Mouse (Mus musculus) T-helper 2 cell (primary cell): ENCODE results near the gene Rasa3.

Experiments
- in situ Hi-C: fragments of 300-600 bp; cut with MboI, MseI; formaldehyde crosslinking; loops from one replicate; pipeline ENCODE4 v1.15.1; 2025; ENCODE audit warnings: high pct_unique_total_duplicates

The Rasa3 gene

DNA sequence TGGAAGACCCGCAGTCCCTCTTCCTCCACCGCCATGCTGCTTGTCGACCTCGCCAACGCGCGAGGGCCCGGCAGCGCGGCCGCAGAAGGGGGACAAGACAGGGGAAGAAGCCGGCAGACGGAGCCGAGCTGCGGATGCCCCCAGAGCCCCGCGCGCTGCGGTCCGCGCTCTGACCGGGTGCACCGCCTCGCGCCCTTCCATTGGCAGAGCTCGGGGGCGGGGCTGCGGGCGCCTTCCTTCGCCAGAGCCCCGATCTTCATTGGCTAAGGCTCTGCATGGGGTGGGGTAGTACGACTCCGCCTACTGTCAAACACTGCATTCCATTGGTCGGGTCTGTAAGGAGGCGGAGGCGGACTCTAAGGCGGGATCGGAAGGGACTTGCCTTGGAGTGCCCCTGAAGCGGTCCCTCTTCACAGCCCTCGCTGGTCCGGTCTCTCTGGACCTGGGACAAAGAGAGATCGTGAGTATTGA is at the start of gene Rasa3:
TSS of gene Rasa3 (minus strand) at position 191 of the 471 bp plus-strand sequence.
- in situ Hi-C loops, result loop anchor here (5.0 to 10.0 kb wide), 3 partner anchors 75 to 1297 kb away; partner anchors contain the start of gene Grtp1

DNA sequence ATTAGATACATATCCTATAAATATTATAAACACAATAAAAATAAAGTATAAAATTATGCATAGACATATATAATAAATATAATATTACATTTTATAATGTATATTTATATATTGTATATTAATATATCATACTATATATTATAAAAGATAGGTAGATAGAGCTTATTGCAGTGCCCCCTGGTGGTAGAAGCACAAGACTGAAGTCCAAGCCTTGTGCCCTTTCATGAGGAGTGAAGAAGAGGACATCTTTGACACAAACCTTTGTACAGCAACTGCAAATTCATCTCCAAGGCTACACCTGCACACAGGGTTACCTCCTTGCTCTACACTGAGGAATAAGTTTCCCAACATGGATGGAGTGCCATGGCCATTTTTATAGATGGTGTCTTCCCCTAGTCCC is 48.3 kb upstream of the Rasa3 start:
- in situ Hi-C loops, result no loop called here

DNA sequence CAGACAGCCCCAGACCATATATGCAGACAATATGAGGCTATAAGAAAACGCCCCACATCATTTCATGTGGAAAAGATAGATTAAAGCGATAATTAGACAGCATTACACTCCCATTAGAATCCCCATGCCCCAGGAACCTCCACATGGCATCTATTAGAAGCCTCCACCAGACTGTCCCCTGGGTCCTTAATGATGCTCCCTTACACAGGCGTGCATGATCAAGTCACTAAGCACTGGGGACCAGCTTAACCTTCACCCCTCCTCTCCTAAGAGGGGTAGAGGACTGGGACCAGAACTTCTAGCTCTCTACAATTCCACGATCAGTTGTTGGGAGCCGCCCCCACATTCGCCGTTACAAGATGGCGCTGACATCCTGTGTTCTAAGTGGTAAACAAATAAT is 41.6 kb upstream of the Rasa3 start:
- in situ Hi-C loops, result no loop called here

DNA sequence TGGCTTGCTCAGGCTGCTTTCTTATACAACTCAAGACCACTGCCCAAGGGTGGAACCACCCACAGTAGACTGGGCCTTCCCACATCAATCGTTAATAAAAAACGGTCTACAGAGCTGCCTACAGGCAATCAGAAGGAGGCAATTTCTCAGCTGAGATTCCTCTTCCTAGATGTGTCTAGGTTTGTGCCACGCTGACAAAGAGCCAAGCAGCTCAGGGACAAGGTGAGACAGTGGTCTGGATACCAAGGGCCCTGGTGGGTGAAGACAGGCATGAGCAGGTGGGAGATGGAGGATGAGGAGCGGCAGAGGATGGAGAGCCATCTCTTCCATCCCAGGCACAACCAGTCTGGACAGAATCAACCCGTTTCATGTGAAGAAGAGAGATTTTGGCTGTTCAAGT is 31.1 kb upstream of the Rasa3 start:
- in situ Hi-C loops, result no loop called here

DNA sequence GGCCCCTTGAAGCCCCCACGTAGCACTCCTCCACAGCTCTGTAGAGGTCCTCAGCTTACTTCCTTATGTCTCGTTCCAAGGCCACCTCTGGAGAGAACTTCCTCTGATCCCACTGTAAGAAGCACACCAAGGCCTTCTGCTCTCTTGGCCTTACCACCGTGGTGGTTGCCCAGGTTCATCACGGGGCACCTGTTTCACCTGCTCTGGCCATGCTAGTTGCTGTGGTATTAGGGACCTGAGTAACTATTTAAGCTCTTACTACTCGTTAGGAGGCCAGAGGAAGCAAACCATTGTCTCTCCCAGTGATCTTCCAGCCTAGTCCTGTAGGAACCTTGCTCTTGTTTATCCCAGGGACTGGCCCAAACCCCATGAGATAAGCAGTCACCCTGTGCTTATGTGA is 29.5 kb upstream of the Rasa3 start:
- in situ Hi-C loops, result no loop called here

DNA sequence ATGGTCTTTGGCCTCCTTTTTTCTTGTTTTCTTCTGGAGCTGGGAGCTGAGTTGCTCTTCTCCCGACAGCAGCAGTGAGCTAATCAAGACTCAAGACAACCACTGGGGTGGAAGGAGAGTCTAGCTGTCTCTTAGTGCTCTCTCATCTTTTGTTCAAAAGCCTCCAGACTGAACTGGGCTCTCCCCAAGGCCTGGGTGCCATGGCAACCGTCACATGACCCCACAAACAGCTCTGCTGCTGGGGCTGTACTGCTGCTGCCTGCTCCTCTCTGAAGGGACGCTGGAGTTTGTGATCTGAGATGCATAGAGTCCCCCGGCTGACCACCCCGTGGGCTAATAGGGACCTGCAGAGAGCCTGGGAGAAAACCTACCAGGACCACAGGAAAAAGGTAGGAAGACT is 28.3 kb upstream of the Rasa3 start, which contains the start of gene Cfap97d2:
TSS of gene Cfap97d2 (plus strand) at position 222 of the 400 bp plus-strand sequence.
- in situ Hi-C loops, result no loop called here

DNA sequence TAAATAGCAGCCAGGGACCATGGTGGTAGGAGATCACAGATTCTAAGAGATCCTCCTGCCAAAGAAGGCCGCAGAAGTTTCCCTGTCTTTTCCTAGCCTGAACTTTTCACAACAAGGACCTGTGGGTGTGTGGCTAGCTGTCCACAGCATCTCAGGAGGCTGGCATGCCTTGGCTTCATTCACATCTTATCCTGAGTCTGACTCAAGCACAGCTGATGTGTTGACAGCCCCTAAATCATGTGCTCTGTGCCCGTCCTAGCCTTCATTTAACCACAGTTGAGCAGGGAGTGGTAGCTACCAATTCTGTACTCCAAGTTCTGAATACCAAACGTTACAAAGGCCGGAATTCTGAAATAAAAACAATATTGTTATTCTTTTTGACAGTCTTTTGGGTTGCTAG is 26.9 kb upstream of the Rasa3 start:
- in situ Hi-C loops, result no loop called here

DNA sequence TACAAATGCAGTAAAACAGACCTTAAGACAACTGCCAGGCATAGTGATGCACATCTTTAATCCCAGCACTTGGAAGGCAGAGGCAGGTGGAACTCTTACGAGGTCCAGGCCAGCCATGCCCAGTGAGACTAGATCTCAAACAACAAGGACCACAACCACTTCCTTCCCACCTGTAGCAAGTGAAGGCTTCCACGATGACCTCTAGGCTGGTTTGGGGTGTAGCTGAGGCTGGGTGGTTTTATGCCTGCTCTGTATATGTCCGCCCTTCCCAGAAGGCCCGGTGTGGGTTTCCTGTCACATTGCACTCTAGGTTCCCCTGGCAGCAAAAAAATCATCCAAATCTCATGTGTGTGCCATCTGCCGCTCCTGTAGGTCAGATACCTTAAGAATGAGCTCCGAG is 26.4 kb upstream of the Rasa3 start:
- in situ Hi-C loops, result no loop called here

DNA sequence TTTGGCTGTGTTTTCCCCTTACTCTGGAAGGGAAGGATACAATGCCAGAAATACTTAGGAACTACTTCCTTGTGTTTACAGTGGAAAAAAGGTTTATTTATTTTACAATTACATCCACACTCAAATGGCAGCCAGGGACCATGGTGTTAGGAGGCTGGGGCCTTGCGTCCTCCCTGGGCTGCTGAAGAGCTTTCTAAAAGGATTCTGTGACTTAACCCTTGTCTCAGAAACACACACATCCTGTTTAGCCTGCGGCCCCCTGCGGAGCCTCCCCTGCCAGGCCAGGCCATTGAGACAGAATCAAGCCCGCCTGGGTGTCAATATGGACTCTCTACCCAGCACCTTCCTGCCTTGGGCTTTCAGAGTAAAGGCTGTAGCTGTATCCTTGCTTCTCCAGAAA is 25.4 kb upstream of the Rasa3 start:
- in situ Hi-C loops, result no loop called here

DNA sequence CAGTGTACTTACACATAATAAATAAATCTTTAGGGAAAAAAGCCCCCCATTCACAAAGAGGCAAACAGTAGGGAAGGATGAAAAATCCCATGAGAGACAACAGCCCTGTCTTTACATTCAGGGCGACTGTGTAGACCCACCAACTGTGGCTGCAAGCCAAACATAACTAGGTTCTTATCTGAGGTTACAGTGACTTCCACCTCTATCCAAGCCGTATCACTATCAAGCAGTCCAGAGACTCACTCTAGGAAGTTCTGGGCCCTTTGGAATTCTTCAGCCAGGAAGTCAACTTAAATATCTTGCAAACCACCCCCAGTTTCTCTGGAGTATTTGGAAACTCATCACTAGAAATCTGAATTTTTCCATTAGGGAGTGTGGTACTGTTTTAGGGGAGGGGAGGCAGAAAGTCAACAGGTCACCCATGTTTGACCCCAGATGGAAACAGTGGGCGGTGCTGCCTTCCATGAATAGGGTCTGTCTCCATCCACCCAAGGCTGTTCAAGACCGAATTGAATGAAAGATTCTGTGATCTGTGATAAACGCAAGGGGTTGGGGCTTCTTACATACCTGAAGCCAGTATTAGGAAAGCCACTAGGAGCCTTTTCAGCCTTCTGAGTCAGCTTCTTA is 22.0 kb upstream of the Rasa3 start:
- in situ Hi-C loops, result no loop called here

DNA sequence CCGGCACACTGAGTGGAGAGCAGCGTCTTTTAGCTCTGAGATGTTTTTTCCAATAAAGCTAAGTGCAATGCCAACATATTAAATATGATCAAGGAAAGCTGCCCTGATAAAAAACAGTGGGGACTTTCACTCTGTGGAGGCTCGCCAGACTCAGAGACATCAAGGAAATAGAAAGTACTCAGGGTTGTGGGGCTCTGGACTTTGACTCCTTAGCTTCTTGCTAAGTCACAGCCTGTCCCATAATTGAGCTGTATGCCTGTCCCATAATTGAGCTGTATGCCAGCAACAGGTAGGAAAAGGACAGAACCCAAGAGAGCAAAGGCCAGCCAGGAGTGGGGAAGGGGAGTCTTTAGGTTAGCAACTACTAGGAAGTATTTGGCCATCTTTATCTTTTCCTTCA is 20.9 kb upstream of the Rasa3 start:
- in situ Hi-C loops, result no loop called here

DNA sequence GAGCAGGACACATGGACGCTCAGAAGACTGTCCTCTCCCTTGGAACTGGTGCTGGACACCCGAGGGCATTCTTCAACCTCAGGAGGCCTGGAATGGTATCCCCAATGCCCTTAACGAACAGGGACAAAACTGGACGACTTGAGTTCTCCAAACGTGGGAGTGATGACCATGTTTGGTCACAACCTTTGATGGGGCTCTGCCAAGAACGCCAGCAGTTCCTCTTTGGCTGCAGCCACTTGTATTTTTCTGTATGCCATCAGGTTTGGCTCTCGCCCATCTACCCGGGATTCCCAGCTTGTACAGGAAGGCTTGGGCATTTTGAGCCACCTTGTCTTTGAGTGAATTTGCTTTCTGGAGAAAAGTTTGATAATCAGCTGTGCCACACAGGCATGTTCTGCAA is 20.3 kb upstream of the Rasa3 start:
- in situ Hi-C loops, result no loop called here

DNA sequence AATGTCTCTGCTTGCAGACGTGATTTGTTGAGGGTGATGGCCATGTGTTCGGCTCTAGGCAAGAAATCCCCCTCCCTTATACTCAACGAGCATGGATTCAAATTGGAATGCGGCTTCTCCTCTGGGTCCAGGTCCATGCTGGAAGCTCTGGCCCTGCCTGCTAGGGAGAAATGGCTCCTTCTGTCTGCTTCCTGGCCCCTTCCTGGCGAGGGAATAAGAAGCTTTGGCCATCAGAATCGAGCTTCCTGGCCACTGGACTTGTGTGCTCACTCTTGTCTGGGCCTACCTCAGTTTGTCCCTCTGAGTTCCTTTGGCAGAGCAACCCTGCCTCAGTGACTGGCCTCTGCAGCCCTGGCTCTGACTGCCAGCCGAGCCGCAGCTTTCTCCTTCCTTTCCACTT is 19.8 kb upstream of the Rasa3 start:
- in situ Hi-C loops, result no loop called here

DNA sequence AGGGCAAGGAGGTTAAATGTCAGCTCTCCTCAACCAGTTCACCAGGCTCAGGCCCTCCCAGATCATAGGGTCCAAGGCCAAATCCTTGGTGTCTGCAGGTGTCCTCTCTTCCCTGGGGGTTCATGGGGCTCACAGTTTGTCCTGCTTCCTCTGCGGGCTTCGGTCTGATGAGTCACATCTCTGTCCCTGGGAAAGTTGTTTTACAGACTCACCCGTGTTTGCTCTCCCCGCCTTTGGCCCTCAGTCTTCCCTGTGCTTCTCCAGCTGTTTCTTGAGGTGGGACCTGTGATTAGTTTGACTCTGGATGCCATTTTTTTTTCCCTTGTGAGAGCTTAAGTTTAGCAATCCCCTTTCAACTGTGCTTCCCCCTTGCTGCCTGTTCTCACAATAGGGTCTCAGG is 18.8 kb upstream of the Rasa3 start:
- in situ Hi-C loops, result no loop called here

DNA sequence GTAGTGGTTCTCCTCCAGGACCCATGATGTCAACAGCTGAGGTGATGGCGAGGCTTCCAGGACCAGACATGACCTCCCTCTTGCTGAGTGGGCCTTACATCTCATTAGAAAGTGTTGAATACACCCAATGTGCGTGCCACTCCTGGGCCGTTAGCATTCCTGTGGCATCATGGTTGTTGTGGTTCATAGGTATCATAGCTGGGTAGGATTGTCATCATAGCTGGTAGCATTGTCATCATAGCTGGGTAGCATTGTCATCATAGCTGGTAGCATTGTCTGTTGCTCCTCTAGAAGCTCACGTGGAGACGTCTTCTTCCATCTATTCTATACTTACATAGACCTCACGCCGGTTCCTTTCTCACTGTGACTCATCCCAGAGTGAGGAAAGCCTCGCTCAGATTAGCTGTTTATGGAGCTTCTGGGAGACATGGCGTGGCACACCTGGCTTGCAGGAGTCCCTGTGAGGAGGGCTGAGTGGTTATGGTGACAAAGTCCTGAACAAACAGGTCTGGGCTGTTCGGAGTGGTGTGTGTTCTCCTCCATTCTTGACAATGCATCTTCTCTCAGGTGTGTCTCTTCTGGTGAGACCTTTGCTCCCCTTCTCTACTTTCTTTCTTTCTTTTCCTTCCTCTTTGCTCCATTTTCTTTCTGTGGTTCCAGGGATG is 17.9 kb upstream of the Rasa3 start:
- in situ Hi-C loops, result no loop called here

DNA sequence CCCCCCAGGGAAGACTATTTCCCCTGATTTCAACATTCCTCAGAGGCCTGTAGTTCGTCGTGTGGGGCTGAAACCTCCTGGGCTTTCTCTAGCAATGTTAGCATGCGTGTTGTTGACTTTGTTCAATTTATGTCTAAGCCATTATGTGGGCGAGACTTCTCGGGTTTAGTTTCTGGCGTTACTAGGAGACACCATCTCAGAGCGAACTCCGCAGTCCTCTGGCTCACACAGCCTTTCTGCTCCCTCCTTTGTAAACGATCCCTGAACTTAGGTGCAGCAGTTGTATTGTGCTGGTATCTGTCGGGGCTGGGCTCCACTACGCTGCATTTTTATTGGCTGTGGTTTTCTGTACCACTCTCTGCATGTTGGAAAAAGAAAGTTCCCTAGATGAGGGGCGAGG is 17.3 kb upstream of the Rasa3 start:
- in situ Hi-C loops, result loop anchor here (5.0 kb wide), 1 partner anchor 53 kb away; no protein-coding TSS in a partner anchor

DNA sequence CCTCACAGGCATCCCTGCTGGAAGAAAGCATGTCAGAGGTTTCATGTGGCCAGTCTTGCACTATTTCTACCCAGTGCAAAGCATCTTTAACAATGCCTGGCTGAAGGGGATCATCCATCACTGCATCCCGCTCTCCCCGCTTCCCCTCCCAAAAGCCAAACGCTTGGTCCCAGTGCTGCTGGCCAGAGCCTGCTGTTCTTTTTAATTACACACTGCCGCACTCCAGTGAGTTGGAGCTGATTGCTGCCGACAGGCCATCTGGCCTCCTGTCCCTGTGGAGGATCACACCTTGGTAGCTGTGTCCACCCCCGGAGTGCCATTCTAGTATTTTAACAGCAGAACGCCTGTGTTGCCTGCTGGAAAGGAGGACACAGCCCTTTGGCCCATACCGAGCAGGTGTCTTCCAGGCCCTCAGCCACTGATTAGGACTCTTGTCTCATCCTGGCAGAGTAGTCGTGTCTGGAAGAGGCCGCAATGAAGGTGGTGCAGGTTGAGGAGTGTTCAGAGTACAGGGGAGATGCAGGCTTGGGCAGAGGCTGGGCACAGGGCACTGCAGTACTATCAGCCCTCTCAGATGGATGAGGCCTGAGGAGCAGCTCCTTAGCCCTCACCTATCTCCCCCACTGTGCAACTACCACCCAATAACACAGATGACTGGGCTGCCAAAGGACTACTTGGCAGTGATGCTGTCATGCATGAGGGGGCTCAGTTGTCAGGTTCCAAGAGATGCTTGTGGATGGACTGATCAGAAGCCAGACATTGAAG is 15.1 kb upstream of the Rasa3 start:
- in situ Hi-C loops, result loop anchor here (5.0 kb wide), 1 partner anchor 55 kb away; no protein-coding TSS in a partner anchor

DNA sequence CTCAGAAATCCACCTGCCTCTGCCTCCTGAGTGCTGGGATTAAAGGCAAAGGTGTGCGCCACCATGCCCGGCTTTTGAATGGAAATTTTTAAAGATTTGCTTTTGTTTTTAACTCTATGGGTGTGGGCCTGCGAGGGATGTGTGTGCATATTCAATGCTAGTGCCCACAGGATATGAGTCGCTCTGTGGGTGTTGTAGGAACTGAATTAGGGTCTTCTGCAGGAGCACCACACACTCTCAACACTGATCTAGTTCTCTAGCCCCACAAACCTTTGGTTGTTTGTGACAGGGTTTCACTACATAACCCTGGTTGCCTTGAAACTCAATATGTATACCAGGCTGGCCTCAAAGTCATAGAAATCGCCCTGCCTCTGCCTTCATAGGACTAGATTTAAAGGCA is 11.9 kb upstream of the Rasa3 start:
- in situ Hi-C loops, result no loop called here

DNA sequence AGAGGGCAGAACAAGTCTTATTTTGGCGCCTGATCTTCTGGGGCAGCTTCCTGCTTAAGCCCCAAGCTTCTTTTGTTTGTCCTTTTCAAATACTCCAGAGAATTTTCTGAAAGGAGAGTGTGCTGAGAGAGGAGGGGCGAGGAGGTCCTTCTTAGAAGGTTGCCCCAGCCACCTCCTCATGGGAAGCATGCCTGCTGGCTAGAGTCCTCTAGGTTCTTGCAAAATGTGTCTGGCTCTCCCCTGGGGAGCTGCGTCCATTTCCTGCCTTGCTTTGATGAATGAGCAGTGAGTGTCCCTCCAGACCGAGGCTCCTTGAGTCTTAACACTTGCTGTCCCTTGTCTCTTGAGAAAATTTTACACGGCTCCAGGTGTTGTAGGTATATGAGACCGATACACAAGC is 11.1 kb upstream of the Rasa3 start:
- in situ Hi-C loops, result no loop called here

DNA sequence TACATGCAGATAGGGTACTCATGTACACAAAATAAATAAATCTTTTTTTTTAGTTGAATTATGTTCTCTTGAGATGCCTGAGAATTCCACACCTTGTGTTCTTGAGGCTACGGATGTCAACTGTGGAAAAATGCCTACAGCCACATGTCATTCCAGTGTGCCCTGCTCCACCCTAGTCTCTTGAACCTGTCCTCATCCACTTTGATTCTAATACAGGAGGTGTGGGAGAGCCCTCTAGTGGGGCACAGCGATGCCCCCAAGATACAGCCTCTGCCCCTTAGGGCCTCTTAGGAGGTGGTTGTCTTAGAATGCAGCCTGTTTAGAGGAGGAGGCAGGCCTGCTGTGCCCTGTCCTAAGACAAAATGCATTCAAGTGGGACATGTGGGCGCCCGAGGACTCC is 10.5 kb upstream of the Rasa3 start:
- in situ Hi-C loops, result no loop called here

DNA sequence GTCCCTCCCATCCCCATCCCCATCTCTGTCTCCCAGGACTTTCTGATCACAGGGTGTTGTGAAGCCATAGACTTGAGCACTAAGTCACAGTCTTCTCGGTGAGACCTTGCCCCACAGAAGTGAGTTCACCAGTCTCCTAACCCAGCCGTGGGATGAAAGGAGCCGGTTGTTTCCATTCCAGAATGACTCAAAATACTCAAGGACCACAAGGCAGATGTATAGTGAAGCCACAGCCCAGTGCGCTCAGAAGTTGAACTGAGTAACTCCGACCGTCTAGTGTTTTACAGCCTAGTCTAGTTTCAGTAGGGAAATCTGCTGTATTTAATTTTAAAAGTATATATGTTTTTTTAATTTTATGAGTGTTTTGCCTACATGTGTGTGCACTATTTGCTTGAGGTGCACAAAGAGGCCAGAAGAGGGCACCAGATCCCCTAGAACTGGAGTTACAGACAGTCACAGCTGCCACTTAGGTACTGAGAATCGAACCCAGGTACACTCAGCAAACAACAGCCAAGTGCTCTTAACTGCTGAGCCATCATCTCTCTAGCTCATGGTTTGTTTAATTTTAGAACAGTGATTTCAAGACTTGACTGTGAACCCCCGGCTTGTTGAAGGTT is 9.8 kb upstream of the Rasa3 start:
- in situ Hi-C loops, result no loop called here

DNA sequence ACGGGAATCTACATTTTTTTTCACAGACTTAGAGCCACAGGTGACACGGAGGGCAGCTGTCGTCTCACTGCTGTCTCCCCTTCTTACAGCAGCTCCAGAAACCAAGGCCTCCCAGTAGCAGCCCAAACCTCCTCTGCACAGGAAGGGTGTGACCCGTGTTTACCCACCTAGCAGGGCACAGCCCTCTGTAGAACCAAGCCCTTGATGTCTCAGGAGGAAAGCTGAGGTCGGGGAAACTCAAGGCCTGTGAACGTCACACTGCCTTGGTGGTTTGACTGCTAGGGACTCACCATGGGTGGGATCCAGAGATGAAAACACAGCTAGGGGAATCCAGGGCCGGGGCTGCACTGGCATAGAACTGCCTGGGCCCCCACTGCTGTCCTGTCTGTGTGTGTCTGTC is 9.0 kb upstream of the Rasa3 start:
- in situ Hi-C loops, result no loop called here
